Mouse (Mus musculus): ENCODE results near the gene Mrps18a. TPM values are rescaled to one million over a fixed set of nuclear protein-coding genes. Genes with fewer than 3 reads are reported as not detected.

Gene Mrps18a
- polyA plus RNA-seq, 1 experiment from 2014 or later = 64.6 TPM

DNA sequence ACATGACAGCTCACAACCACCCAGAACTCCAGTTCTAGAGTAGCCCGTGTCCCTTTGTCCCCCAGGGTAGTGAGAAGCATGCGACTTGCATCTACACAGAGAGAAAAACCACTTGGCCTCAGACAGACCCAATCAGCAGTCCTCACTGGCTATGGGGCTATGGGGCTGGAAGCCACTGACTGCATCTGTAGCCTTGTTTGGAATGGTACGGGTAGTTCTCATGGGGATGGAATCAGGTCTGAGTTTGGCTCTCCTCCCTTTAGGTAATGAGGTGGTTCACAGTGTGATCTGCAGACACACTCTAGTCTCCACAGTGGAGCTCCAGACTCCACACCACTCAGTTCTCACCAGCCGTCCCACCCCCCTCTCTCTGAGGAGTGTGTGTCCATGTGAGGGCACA, 12.5 kb downstream of the Mrps18a start:
- Histone ChIP-seq H3K4me2 (no peak overlapping the region), H3K27me3 (no peaks in the 10 kb centered on the region), H3K9ac (no peak overlapping the region), H3K4me1 (replicated peaks) (no peaks in the 10 kb centered on the region), H3K4me3 (replicated peaks) (no peak overlapping the region), H3K9me3 (replicated peaks) (no peaks in the 10 kb centered on the region), H3K36me3 (replicated peaks) (peaks cover 84% of the 10 kb centered on the region), H3K27ac (replicated peaks) (no peak overlapping the region)
- no peak for ATAC-seq (ENCODE audit: insufficient read depth)
- WGBS (ENCODE audit: insufficient replicate concordance) = 78% methylated on average over 4 of the region's 4 CpGs

DNA sequence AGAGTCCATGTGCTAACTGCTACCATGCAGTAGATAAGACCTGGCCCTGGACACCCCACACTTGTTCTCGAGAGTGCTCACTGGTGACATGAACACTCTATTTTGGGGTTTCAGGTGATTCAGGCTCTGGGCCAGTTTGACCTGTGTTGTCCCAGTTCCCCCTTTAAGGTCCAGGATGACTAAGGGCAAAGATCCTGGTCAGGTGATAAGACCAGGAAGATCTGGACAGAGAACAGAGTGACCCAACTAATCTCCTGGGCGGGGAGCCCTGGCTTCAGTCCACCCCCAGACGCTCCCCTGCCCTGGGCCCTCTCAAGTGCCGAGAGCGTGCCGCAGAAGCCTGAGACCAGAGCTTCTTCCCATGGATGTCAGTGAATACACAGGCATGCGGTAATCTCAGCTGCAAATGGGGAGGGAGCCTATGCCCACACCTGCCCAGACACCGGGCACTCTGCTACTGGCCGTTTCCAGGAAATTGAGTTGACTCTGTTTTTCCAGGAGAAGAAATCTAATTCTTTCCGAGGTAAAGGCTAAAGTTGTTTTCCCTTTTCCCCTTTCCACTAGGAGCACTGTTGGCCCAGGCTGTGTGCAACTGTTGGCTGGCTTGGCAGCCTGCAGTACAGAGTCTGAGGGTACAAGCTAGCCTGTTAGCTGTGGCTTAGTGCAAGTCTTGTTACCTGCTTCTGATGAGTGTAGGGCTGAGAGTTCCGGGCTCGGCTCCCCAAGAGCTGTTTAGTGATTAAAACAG, 13.3 kb downstream of the Mrps18a start:
- no peak overlapping the region for H3K4me2 ChIP-seq
- no peak overlapping the region for H3K4me3 ChIP-seq (replicated peaks)
- ATAC-seq (ENCODE audit: insufficient read depth) = no peak
- H3K4me1 ChIP-seq (replicated peaks) = no peaks in the 10 kb centered on the region
- no peak overlapping the region for H3K9ac ChIP-seq
- H3K27ac ChIP-seq (replicated peaks) = no peak overlapping the region
- no peaks in the 10 kb centered on the region for H3K9me3 ChIP-seq (replicated peaks)
- WGBS (ENCODE audit: insufficient replicate concordance) = 79% methylated on average over 12 of the region's 12 CpGs
- peaks cover 84% of the 10 kb centered on the region for H3K36me3 ChIP-seq (replicated peaks)
- H3K27me3 ChIP-seq = no peaks in the 10 kb centered on the region

DNA sequence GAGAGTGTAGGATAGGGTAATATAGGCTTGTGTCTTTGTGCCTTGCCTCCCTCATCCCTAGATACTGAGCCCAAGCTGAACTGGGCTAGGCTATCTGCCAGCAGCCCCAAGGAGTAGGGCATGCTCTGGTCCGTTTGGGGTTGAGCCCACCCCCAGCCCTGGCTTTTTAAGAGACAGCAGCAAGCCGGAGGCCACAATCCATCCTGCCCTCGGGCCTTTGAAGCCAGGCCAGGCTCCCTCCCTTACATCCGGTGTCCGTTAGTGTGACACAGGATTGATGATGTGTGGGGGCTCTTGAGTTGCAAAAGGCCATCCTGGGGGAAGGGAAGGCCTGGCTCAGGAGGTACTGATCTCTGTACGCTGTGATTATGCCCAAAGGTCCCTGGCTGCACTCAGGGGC, 15.8 kb downstream of the Mrps18a start:
- H3K9me3 ChIP-seq (replicated peaks) = no peaks in the 10 kb centered on the region
- H3K27ac ChIP-seq (replicated peaks) = no peak overlapping the region
- no peak overlapping the region for H3K9ac ChIP-seq
- 73% methylated on average over 6 of the region's 6 CpGs for WGBS (ENCODE audit: insufficient replicate concordance)
- H3K36me3 ChIP-seq (replicated peaks) = peaks cover 78% of the 10 kb centered on the region
- no peaks in the 10 kb centered on the region for H3K27me3 ChIP-seq
- H3K4me3 ChIP-seq (replicated peaks) = no peak overlapping the region
- H3K4me2 ChIP-seq = no peak overlapping the region
- H3K4me1 ChIP-seq (replicated peaks) = no peaks in the 10 kb centered on the region
- ATAC-seq (ENCODE audit: insufficient read depth) = no peak

DNA sequence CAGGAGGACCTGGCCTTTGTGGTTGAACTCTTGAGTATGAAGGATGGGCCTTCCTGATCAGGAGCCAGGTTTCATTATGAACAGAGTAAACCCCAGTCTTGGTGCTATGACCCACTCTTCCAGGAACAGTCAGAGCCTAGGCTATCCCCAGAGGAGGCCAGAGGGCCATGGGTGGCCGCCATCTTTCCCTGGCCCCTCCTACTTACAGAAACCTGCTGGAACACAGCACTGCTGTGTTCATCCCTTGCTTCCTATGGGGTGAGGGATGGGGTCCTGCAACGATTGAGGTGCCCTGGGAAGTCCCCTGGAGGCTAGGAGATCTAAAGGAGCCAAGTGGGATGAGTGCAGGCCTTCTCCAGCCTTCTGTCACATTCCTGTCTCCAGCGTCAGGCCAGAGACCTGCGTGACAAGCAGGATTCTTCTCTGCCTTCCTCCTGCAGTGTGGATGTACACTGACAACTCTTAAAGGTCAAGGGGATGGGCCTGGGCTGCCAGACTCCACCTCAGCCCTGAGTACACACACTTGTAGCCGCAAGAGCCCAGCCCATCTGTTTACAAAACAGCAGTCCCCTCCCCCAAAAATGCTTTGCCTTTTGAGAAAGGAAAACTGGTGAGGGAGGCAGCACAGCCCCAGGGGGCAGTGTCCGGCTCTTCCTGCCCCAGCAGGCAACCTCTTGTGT, 17.2 kb downstream of the Mrps18a start:
- 76% methylated on average over 6 of the region's 6 CpGs for WGBS (ENCODE audit: insufficient replicate concordance)
- no peak overlapping the region for H3K4me2 ChIP-seq
- H3K4me3 ChIP-seq (replicated peaks) = no peak overlapping the region
- no peaks in the 10 kb centered on the region for H3K27me3 ChIP-seq
- H3K27ac ChIP-seq (replicated peaks) = no peak overlapping the region
- no peak overlapping the region for H3K9ac ChIP-seq
- H3K4me1 ChIP-seq (replicated peaks) = peaks cover 11% of the 10 kb centered on the region; the same call in 1 of the 2 replicates
- no peaks in the 10 kb centered on the region for H3K9me3 ChIP-seq (replicated peaks)
- ATAC-seq (ENCODE audit: insufficient read depth) = no peak
- H3K36me3 ChIP-seq (replicated peaks) = peaks cover 66% of the 10 kb centered on the region

DNA sequence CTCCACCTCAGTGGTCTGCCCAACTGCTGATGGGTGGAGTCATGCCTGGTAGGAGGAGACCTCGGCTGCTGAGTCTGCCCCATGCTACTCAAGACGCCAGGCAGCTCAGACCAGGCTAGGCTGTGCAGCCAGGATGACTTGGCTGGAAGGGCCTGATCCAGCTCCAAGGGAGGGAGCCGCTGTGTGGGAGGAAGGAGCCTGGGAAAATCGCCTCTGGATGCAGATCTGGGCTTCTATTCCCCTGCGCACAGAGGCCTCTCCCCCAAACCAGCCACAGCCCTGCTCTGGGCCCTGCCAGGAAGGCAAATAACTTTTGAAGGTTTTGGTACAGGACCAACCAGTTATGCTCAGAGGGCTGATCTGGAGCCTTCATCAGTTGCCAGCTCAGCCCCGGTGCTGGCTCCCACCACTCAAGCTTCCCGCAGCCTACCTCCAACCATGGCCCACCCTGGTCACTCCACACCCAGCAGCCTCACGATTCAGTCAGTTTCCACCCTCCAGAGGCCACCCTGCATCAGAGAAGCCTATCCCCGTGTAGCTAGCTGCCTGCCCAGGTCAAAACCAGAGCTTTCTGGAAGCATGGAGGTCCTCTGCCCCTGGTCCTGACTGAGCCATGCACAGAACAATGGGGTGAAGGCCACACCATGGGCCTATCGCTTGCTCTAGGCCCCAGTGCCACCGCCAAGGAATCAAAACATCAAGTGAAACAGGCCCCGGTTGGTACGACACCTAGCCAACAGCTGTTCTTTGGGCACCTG, 19.1 kb downstream of the Mrps18a start:
- no peak overlapping the region for H3K9ac ChIP-seq
- H3K4me1 ChIP-seq (replicated peaks) = peaks cover 13% of the 10 kb centered on the region; the same call in 1 of the 2 replicates
- H3K27me3 ChIP-seq = no peaks in the 10 kb centered on the region
- no peak overlapping the region for H3K4me2 ChIP-seq
- no peaks in the 10 kb centered on the region for H3K9me3 ChIP-seq (replicated peaks)
- no peak for ATAC-seq (ENCODE audit: insufficient read depth)
- H3K36me3 ChIP-seq (replicated peaks) = peaks cover 47% of the 10 kb centered on the region
- H3K27ac ChIP-seq (replicated peaks) = no peak overlapping the region
- 65% methylated on average over 13 of the region's 13 CpGs for WGBS (ENCODE audit: insufficient replicate concordance)
- H3K4me3 ChIP-seq (replicated peaks) = no peak overlapping the region

DNA sequence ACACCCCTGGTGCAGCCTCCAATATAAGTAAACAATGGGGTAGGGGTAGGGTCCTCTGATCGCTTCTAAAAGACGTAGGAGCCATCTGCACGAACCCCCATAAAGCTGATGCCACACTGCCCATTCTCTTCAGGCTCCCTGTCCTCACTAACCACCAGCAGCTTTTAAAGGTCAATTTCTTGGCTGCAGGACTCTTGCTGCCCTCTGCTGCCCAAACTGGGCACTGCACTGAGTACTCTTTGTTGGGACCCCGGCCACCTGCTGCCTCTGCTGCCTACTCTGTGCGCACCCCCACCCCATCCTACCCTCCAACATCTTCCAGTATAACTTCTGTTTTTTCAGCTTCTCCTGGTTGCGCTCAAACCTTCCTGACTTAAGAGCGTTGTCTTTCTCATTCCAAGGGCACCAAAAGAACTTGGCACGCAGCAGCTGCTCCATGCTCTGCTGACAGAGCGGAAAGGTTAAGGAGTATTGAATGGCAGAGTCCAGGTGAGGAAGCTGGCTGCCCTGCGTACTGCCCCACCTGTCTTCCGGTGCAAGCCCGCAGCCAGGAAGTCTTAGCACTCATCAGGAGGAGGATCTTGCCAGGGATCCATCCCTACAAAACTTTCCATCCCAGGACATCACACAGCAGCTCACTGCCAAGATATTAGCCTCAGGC, 21.4 kb downstream of the Mrps18a start:
- Histone ChIP-seq H3K4me2 (no peak overlapping the region), H3K9me3 (replicated peaks) (no peaks in the 10 kb centered on the region), H3K36me3 (replicated peaks) (peaks cover 24% of the 10 kb centered on the region), H3K4me3 (replicated peaks) (no peak overlapping the region), H3K27me3 (no peaks in the 10 kb centered on the region), H3K4me1 (replicated peaks) (peaks cover 13% of the 10 kb centered on the region; the same call in 1 of the 2 replicates), H3K9ac (no peak overlapping the region), H3K27ac (replicated peaks) (no peak overlapping the region)
- no peak for ATAC-seq (ENCODE audit: insufficient read depth)
- 15% methylated on average over 12 of the region's 12 CpGs for WGBS (ENCODE audit: insufficient replicate concordance)

DNA sequence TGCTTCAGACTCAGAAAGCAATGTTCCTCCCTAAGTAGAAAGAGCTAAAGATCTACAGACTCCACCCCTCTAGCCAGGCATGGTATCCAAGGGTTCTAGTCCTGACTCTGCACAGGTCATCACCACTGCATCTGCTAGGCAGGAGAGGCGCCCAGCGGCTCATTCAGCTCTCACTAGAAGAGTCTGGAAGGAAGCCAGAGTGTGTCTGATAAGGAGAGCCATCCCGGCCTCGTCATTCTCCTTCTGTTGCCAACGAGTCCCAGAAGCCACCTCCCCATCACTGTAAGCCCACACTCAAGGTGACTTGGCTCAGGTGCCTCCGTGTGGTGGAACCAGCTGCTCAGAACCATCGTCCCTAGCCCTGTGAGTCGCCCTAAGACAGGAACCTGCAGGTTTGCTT, 22.1 kb downstream of the Mrps18a start:
- peaks cover 13% of the 10 kb centered on the region; the same call in 1 of the 2 replicates for H3K4me1 ChIP-seq (replicated peaks)
- H3K9ac ChIP-seq = no peak overlapping the region
- no peaks in the 10 kb centered on the region for H3K9me3 ChIP-seq (replicated peaks)
- no peak for ATAC-seq (ENCODE audit: insufficient read depth)
- no peak overlapping the region for H3K4me3 ChIP-seq (replicated peaks)
- H3K27me3 ChIP-seq = no peaks in the 10 kb centered on the region
- H3K27ac ChIP-seq (replicated peaks) = no peak overlapping the region
- no peak overlapping the region for H3K4me2 ChIP-seq
- peaks cover 18% of the 10 kb centered on the region for H3K36me3 ChIP-seq (replicated peaks)
- WGBS (ENCODE audit: insufficient replicate concordance) = 35% methylated on average over 8 of the region's 8 CpGs

DNA sequence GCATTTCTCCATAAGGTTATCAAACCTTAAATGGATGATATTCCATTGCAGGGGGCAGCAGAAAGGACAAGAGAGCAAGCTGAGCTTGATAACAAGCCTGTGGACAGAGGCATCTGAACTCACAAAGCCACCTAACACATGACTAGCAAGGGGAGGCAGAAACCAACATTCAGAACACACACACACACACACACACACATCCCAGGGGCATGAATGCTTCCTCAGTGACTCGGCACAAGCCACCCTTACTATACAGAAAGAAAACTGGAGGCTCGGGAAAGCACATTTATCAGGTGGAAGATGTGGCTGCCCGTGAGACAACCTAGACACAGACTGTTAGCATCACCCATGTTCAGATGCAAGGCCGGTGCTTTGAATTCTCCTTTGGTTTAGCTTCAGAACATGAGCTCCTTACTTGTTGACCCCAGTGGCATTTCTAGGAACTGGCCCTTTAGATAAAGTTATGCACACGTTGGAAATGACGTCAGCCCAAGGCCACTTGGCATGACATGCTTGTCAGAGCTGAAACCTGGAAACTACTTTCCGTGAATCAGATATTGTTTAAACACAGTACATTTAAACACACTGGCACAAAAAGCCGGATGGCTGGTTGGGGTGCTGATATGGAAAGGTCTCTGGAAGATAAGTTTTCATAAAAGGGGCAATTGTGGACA, 27.9 kb downstream of the Mrps18a start:
- Histone ChIP-seq H3K9ac (no peak overlapping the region), H3K4me2 (0 out of 2 replicates have a peak overlapping the region, but pooled peaks have one; percentile 5), H3K36me3 (replicated peaks) (no peaks in the 10 kb centered on the region), H3K4me1 (replicated peaks) (peaks cover 14% of the 10 kb centered on the region), H3K9me3 (replicated peaks) (no peaks in the 10 kb centered on the region), H3K4me3 (replicated peaks) (no peak overlapping the region), H3K27ac (replicated peaks) (no peak overlapping the region), H3K27me3 (no peaks in the 10 kb centered on the region; the same call in 1 of the 2 replicates)
- WGBS (ENCODE audit: insufficient replicate concordance) = 21% methylated on average over 8 of the region's 8 CpGs
- peak; percentile 33; the same call in 1 of the 2 replicates for ATAC-seq (ENCODE audit: insufficient read depth)

DNA sequence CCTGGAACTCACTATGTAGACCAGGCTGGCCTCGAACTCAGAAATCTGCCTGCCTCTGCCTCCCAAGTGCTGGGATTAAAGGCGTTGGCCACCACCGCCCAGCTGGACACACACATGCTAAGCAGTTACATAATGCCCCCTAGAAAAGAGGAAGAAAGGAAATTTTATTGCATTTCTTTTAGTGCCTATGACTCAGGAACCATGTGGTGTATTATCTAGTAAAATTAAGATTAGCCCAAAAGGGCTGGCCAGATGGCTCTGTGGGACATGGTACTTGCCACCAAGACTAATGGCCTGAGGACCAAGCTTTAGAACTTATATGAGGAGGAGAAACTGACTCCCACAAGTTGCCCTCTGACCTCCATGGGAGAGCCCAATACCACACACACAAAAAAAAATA, 29.1 kb downstream of the Mrps18a start:
- Histone ChIP-seq H3K9me3 (replicated peaks) (no peaks in the 10 kb centered on the region), H3K9ac (no peak overlapping the region), H3K27ac (replicated peaks) (no peak overlapping the region), H3K27me3 (no peaks in the 10 kb centered on the region; the same call in 1 of the 2 replicates), H3K4me2 (no peak overlapping the region), H3K4me1 (replicated peaks) (peaks cover 26% of the 10 kb centered on the region), H3K4me3 (replicated peaks) (no peak overlapping the region), H3K36me3 (replicated peaks) (peaks cover 2% of the 10 kb centered on the region; the same call in 1 of the 2 replicates)
- no peak for ATAC-seq (ENCODE audit: insufficient read depth)
- 54% methylated on average over 3 of the region's 3 CpGs for WGBS (ENCODE audit: insufficient replicate concordance)

DNA sequence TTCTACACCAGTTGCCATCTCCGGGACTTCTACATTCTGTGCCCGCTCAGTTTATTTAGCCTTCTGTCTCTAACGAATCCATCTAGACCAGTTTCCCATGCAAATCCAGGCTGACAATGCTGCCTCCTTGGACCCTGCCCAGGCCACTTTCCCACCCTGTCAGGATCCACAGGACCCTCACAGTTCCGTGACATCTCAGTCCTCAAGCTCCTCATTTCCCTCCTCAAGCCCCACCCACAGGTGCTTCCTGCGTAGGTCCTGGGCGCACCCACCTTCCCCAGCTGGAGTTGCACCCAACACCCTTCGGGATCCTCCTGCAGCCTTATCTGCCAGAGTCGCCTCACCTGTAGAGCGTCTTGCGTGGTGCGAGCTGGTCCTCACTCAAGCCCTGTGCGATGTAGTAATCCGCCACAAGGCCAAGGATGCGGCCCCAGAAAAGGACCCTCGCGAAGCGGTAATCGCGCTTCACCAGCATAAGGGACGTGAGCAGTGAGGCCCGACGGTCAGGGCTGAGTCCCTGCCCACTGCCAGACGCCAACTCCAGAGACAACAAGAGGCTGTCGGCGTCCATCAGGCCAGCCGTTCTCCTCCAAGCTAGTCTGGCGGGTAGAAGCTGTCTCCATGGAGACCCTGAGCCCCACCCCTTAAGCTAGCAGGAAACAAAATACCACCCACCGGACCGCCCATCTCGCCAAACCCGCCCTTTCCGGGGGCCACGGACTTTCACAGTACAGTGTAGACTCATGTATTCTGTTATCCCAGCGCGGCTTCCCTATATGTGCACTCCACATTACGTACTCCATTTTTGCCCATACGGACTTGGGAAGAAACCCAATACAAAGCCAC, 33.0 kb downstream of the Mrps18a start, which contains the start of gene Rsph9:
TSS of gene Rsph9 (minus strand) at position 639 of the 846 bp plus-strand sequence.
- peak within 1 kb of the TSS; percentile 52 for H3K9ac ChIP-seq
- 7% methylated on average over 37 of the region's 37 CpGs for WGBS (ENCODE audit: insufficient replicate concordance)
- H3K4me3 ChIP-seq (replicated peaks) = peak within 1 kb of the TSS; percentile 53
- H3K9me3 ChIP-seq (replicated peaks) = no peaks in the 10 kb centered on the region
- H3K27me3 ChIP-seq = no peaks in the 10 kb centered on the region; the same call in 1 of the 2 replicates
- ATAC-seq (ENCODE audit: insufficient read depth) = peak; percentile 93
- H3K4me2 ChIP-seq = peak within 1 kb of the TSS; percentile 83
- H3K27ac ChIP-seq (replicated peaks) = peak within 1 kb of the TSS; percentile 45
- H3K4me1 ChIP-seq (replicated peaks) = peaks cover 38% of the 10 kb centered on the region
- H3K36me3 ChIP-seq (replicated peaks) = peaks cover 41% of the 10 kb centered on the region
